Mouse (Mus musculus) liver, embryonic 16.5 days (tissue): ENCODE data around the gene Dtx1. TPM values are rescaled to one million over a fixed set of nuclear protein-coding genes. Genes with fewer than 3 reads are reported as not detected.
A peak's percentile ranks its signal among the peaks of the same experiment; 100 is the strongest.

ENCODE experiments used
- ATAC-seq: fragments of 200-750 bp; cut with Nextera tagmentation; 2 replicates; pipeline ENCODE4 v1.8.0; 2017; ENCODE audit warnings: low read depth, mild to moderate bottlenecking, moderate number of reproducible peaks, moderate library complexity
- H3K27ac ChIP-seq: fragments of 300-500 bp; sonication (generic); 2 replicates; pipeline ENCODE4 v1.5.1; 2014; ENCODE audit warnings: mild to moderate bottlenecking, low read length
- H3K27me3 ChIP-seq: fragments of 300-500 bp; sonication (generic); 2 replicates; pipeline ENCODE4 v1.6.1; 2014; ENCODE audit warnings: low read depth, low read length, mixed read lengths; ENCODE audit not compliant: control insufficient read depth, insufficient read depth
- H3K36me3 ChIP-seq: fragments of 300-500 bp; sonication (generic); 2 replicates; pipeline ENCODE4 v1.6.1; 2014; ENCODE audit warnings: mild to moderate bottlenecking; ENCODE audit not compliant: control insufficient read depth, insufficient read depth
- H3K4me1 ChIP-seq: fragments of 300-500 bp; sonication (generic); 2 replicates; pipeline ENCODE4 v1.6.1; 2014; ENCODE audit warnings: low read depth, low read length, mixed read lengths; ENCODE audit not compliant: control insufficient read depth
- H3K4me2 ChIP-seq: fragments of 300-500 bp; sonication (generic); 2 replicates; pipeline ENCODE4 v1.6.1; 2014; ENCODE audit warnings: low read depth, low read length, mixed read lengths
- H3K4me3 ChIP-seq: fragments of 300-500 bp; sonication (generic); 2 replicates; pipeline ENCODE4 v1.5.1; 2014; ENCODE audit warnings: low read depth, mild to moderate bottlenecking, low read length
- H3K9ac ChIP-seq: fragments of 300-500 bp; sonication (generic); 2 replicates; pipeline ENCODE4 v1.6.1; 2014; ENCODE audit warnings: low read depth, low read length
- H3K9me3 ChIP-seq: fragments of 300-500 bp; sonication (generic); replicated peaks from 2 replicates; pipeline ENCODE4 v1.6.1; 2016; ENCODE audit warnings: low read length; ENCODE audit not compliant: control insufficient read depth
- WGBS: fragments of 180-500 bp; shearing (Covaris S2); extraction: QIAGEN DNeasy Blood & Tissue Kit; methylation state at CpG from one replicate; pipeline ENCODE4 v1.1.7; 2014; ENCODE audit not compliant: insufficient replicate concordance; 5-methylcytosine and 5-hydroxymethylcytosine counted together
- polyA plus RNA-seq: library from polyadenylated mRNA; unstranded; fragments of >200 nt; fragmentation: Nextera tagmentation; extraction: Ambion mirVana; gene quantifications from 2 replicates; pipeline ENCODE4 v1.2.1, GENCODE M21; 2015

Dtx1 gene
- polyA plus RNA-seq, 1 experiment from 2014 or later, result not detected

DNA sequence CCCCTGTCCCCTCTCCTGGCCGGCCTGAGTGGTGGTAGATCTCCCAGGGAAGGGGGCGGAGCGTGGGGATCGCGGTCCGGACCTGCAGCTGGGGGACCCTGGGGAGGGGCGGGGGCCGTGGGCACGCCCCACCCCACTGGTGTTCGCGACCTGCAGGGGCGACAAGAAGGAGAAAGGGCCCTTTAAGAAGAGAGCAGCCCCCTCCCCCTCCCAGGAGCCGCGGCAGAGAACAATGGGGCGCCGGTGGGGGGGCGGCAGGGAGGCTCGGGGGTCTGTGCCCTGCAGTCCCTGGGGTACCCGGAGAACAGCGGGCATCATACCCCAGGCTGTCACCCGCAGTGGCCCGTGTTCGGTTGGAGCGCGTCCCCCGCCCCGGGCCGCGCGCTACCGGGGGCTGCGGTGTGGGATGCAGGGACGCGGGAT lies 890 bp downstream of the Dtx1 start:
- Histone ChIP-seq H3K4me2 (no peak overlapping the region), H3K27ac (no peak overlapping the region), H3K27me3 (peaks cover 45% of the 10 kb centered on the region), H3K36me3 (no peaks in the 10 kb centered on the region), H3K9me3 (no peaks in the 10 kb centered on the region), H3K9ac (no peak overlapping the region), H3K4me3 (no peak overlapping the region), H3K4me1 (no peaks in the 10 kb centered on the region)
- ATAC-seq, result no peak
- 2% methylated on average over 27 of the region's 34 CpGs for WGBS

GRCm38 (mm10) chr5:120710161-120710825 lies 1.4 kb downstream of the Dtx1 start:
- ATAC-seq, result no peak
- H3K27me3 ChIP-seq, result peaks cover 48% of the 10 kb centered on the region
- no peak overlapping the region for H3K4me2 ChIP-seq
- no peak overlapping the region for H3K4me3 ChIP-seq
- no peak overlapping the region for H3K27ac ChIP-seq
- WGBS, result 8% methylated on average over 40 of the region's 40 CpGs
- no peaks in the 10 kb centered on the region for H3K4me1 ChIP-seq
- H3K9ac ChIP-seq, result no peak overlapping the region
- H3K9me3 ChIP-seq, result no peaks in the 10 kb centered on the region
- no peaks in the 10 kb centered on the region for H3K36me3 ChIP-seq

DNA sequence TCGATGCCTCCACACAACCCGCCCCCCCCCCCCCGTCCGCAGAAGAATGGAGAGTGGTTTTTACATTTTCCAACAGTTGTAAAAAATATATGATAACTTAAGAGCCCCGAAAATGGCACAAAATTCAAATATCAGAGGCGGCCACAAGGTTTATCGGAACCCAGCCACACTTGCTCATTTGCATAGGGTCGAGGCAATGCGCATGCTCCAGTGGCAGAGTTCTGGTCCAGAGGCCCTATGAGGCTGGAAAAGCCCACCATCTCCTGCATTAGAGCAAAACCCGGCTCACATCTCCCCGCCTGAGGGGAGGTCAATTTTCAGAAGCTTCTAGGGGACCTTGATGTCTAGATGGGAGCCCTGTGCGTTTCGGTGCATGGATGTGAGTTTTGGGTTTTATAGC lies 4.8 kb downstream of the Dtx1 start:
- no peaks in the 10 kb centered on the region for H3K9me3 ChIP-seq
- no peak for ATAC-seq

DNA sequence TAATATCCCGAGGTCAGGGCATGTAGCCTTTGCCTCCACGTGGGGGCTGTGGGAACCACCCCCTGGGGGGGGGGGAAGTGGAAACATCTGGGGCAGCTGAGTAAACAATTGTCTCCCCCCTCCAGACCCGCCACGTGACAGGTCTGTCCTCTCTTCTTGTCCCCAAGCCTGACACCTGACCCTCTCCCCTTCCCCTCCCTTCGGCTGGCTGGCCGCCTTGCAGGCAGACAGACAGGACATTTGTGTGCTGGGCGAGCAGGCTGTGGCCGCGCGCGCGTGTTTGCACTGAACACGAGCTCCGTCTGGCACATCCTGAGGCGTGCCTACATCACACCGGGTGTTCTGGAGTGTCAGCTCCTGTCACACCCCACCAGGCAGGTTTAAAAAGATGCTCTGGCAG lies 5.2 kb downstream of the Dtx1 start:
- Histone ChIP-seq H3K9me3 (no peaks in the 10 kb centered on the region), H3K36me3 (no peaks in the 10 kb centered on the region), H3K4me3 (no peak overlapping the region), H3K4me1 (no peaks in the 10 kb centered on the region), H3K27ac (no peak overlapping the region), H3K9ac (no peak overlapping the region), H3K27me3 (peaks cover 30% of the 10 kb centered on the region), H3K4me2 (no peak overlapping the region)
- 5% methylated on average over 16 of the region's 16 CpGs for WGBS
- peak; percentile 19; the same call in 1 of the 2 replicates for ATAC-seq

More for the DNA sequence above, 4.8 kb downstream of the Dtx1 start:
- 36% methylated on average over 13 of the region's 13 CpGs for WGBS
- H3K27me3 ChIP-seq, result peaks cover 35% of the 10 kb centered on the region
- no peak overlapping the region for H3K4me2 ChIP-seq
- no peak overlapping the region for H3K4me3 ChIP-seq
- H3K4me1 ChIP-seq, result no peaks in the 10 kb centered on the region
- H3K36me3 ChIP-seq, result no peaks in the 10 kb centered on the region
- H3K27ac ChIP-seq, result no peak overlapping the region
- H3K9ac ChIP-seq, result no peak overlapping the region

- WGBS, result 35% methylated on average over 6 of the region's 6 CpGs
These were observed 7.3 kb downstream of the Dtx1 start for GRCm38 (mm10) chr5:120704421-120704820.

DNA sequence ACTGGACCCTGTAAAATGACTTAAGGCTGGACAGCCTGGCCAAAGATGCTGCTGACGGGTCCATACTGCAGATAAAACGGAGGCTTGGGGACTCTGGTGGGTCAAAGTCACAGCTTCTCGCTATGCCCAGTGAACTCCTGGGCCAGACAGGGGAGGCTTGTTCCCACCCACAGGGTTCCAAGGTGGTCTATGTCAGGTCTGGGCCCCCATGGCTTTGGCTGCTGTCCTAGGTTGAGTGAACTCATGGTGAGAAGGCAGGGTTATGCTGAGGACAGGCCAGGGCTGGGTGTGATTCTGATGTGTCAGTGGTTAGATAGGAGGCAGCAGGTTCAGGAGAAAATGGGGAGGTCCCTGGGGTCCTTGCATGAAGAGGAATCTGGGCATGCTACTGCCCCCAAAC lies 8.1 kb downstream of the Dtx1 start:
- ATAC-seq, result no peak
- 32% methylated on average over 3 of the region's 3 CpGs for WGBS
- Histone ChIP-seq H3K9ac (no peak overlapping the region), H3K9me3 (no peaks in the 10 kb centered on the region), H3K4me2 (no peak overlapping the region), H3K27ac (no peak overlapping the region), H3K27me3 (peaks cover 8% of the 10 kb centered on the region), H3K36me3 (no peaks in the 10 kb centered on the region), H3K4me1 (no peaks in the 10 kb centered on the region), H3K4me3 (no peak overlapping the region)

More at GRCm38 (mm10) chr5:120704421-120704820, 7.3 kb downstream of the Dtx1 start:
- Histone ChIP-seq H3K36me3 (no peaks in the 10 kb centered on the region), H3K27ac (no peak overlapping the region), H3K4me3 (no peak overlapping the region), H3K4me1 (no peaks in the 10 kb centered on the region), H3K4me2 (no peak overlapping the region), H3K9ac (no peak overlapping the region), H3K9me3 (no peaks in the 10 kb centered on the region), H3K27me3 (peaks cover 10% of the 10 kb centered on the region)
- no peak for ATAC-seq

- H3K9me3 ChIP-seq, result no peaks in the 10 kb centered on the region
These were observed 8.8 kb downstream of the Dtx1 start for GRCm38 (mm10) chr5:120702969-120703368.

GRCm38 (mm10) chr5:120702421-120702820 lies 9.3 kb downstream of the Dtx1 start:
- Histone ChIP-seq H3K9ac (no peak overlapping the region), H3K27ac (no peak overlapping the region), H3K9me3 (no peaks in the 10 kb centered on the region), H3K27me3 (peaks cover 3% of the 10 kb centered on the region), H3K4me2 (no peak overlapping the region), H3K4me1 (no peaks in the 10 kb centered on the region), H3K4me3 (no peak overlapping the region), H3K36me3 (no peaks in the 10 kb centered on the region)
- ATAC-seq, result no peak
- 61% methylated on average over 4 of the region's 4 CpGs for WGBS

More at GRCm38 (mm10) chr5:120702969-120703368, 8.8 kb downstream of the Dtx1 start:
- no peak for ATAC-seq
- 74% methylated on average over 2 of the region's 2 CpGs for WGBS
- H3K27me3 ChIP-seq, result peaks cover 3% of the 10 kb centered on the region
- H3K4me2 ChIP-seq, result no peak overlapping the region
- H3K4me3 ChIP-seq, result no peak overlapping the region
- no peaks in the 10 kb centered on the region for H3K4me1 ChIP-seq
- no peak overlapping the region for H3K27ac ChIP-seq
- H3K36me3 ChIP-seq, result no peaks in the 10 kb centered on the region
- no peak overlapping the region for H3K9ac ChIP-seq

DNA sequence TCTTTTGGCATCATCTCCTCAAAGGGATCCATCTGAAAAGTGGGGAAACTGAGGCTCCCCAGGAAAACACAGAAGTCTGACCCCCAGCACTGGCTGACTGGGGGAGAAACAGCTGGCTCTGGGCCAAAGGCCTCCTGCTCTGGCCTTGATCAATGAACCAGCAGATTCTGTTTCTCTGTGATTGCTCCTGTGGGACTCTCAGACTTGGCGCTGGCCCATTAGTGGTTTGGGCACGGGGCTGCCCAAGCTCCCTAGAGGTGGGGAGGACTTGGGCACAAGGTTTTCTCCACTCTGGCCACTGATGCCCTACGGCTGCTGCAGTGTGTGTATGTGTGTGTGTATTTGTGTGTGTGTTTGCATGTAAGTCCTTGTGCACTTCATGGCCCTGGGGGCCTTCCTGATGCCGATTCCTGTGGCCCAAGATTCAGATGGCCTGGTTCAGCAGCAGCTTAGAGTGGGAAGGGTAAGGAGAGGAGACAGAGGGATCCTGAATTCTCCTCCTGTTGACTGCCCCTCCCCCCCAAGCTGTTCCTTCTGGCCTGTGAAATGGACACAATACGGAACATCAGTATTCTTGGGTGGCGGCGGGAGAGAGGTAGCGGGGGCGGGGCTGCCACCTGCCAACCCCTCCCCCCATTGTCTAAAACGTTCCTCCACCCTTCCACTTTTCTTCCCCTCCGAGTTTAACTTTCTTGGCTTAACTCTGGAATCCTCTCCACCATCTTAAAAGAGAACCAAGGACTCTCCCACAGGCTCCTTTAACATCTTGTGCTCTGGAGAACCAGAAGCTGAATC lies 10.5 kb downstream of the Dtx1 start:
- H3K27me3 ChIP-seq, result peaks cover 6% of the 10 kb centered on the region
- no peak for ATAC-seq

More for the DNA sequence above, 10.5 kb downstream of the Dtx1 start:
- WGBS, result 44% methylated on average over 11 of the region's 11 CpGs
- H3K27ac ChIP-seq, result no peak overlapping the region
- H3K4me3 ChIP-seq, result no peak overlapping the region
- no peaks in the 10 kb centered on the region for H3K4me1 ChIP-seq
- no peak overlapping the region for H3K4me2 ChIP-seq
- H3K9me3 ChIP-seq, result no peaks in the 10 kb centered on the region
- H3K9ac ChIP-seq, result no peak overlapping the region
- no peaks in the 10 kb centered on the region for H3K36me3 ChIP-seq
